Mouse (Mus musculus): ENCODE results near the gene Pfn1.

- TF ChIP-seq CTCF (IDR thresholded peaks at IDR 0.05; ENCODE audit: low read depth, low read length) (no peak), POLR2A (IDR thresholded peaks at IDR 0.05; ENCODE audit: extremely low read depth, insufficient read depth, low read length) (no peak)
Measured at GRCm38 (mm10) chr11:70701984-70702733, 47.7 kb upstream of the Pfn1 start.

Measured in liver, adult 2 months (tissue).